Mouse (Mus musculus): ENCODE data around the gene Gm20388.

DNA sequence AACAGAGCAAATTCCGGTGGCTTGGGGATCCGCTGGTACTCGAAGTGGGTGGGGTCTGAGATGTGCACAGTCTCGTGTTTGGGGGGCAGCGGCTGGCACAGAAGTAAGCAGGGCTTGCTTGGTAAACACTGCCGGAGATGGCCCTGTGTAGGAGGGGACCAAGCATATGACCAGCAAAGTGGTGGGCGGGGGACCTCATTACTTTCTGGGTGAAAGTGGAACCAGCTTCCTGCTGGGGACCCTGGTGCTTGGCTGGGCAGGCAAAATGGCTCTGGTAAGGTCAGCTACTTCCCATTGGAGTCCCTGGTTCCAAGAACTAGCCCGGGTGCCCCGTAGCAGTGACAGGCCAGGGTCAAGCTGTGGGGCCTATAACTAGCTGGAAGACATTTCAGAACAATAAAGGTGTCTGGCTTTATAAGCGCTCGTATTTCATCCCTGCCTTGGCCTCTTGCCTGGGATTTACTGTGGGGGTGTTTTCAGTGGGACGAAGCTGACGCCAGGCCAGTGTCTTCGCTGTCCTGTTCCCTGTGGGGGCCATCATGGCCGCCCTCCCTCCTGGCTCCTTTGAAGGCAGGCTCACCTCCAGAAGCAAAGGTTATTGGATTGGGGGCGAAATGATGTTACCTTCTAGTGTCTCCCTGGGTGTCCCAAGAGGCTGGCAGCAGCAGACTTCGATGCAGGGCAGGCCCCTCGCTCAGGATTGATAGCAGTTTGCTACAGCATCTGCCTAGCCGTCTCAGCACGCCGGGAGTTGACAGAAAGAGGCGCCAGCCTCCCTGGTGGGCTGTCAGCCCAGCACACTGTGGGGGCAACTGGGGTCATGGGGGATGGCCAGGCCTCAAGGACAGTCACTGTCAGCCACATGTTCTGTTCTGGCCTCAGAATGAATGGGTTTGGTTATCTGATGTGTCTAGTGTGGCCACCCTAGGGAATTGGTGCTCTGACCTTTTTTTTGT is 466.5 kb downstream of the Gm20388 start:
- no peak for TF ChIP-seq CTCF (IDR thresholded peaks at IDR 0.05; ENCODE audit: control insufficient read depth, insufficient read depth, low read length)
- TF ChIP-seq POLR2A (IDR thresholded peaks at IDR 0.05; ENCODE audit: borderline replicate concordance, control insufficient read depth, low read depth, low read length): peak; percentile 14; the same call in 1 of the 2 replicates

All from bone marrow, adult 2 months (tissue).